Mouse (Mus musculus) cortical plate, adult 2 months (tissue): ENCODE results near the gene Gm11011.

Experiments
- CTCF ChIP-seq: fragments of 200-500 bp; IDR thresholded peaks from 2 replicates; pipeline ENCODE4 v1.5.1; 2011; ENCODE audit warnings: mild to moderate bottlenecking, control low read depth, low read length; ENCODE audit not compliant: insufficient read depth; ENCODE audit errors: extremely low read depth
- POLR2A ChIP-seq: fragments of 200-500 bp; IDR thresholded peaks from 2 replicates; pipeline ENCODE4 v1.6.1; 2011; ENCODE audit warnings: mild to moderate bottlenecking, low read length, control low read depth; ENCODE audit not compliant: insufficient read depth; ENCODE audit errors: extremely low read depth

- TF ChIP-seq CTCF (no peak), POLR2A (no peak)
Measured at GRCm38 (mm10) chr2:169630070-169630469, 42.5 kb upstream of the Gm11011 start.
